Mouse (Mus musculus) liver, embryonic 13.5 days (tissue): ENCODE data around the gene Fcer1g. TPM values are rescaled to one million over a fixed set of nuclear protein-coding genes. Genes with fewer than 3 reads are reported as not detected.

ENCODE experiments used
- ATAC-seq: fragments of 200-750 bp; cut with Nextera tagmentation; 2 replicates; pipeline ENCODE4 v1.8.0; 2017; ENCODE audit warnings: low read depth, mild to moderate bottlenecking, moderate number of reproducible peaks, moderate library complexity
- DNase-seq: peaks from one replicate; pipeline ENCODE4 v3.0.0; 2022
- H3K27ac ChIP-seq: fragments of 300-500 bp; sonication (generic); 2 replicates; pipeline ENCODE4 v1.5.1; 2015; ENCODE audit warnings: moderate library complexity, mild to moderate bottlenecking, inconsistent platforms
- H3K27me3 ChIP-seq: fragments of 300-500 bp; sonication (generic); 2 replicates; pipeline ENCODE4 v1.6.1; 2015; ENCODE audit warnings: mild to moderate bottlenecking, inconsistent platforms
- H3K36me3 ChIP-seq: fragments of 300-500 bp; sonication (generic); 2 replicates; pipeline ENCODE4 v1.6.1; 2015; ENCODE audit warnings: mild to moderate bottlenecking, inconsistent platforms
- H3K4me1 ChIP-seq: fragments of 300-500 bp; sonication (generic); replicated peaks from 2 replicates; pipeline ENCODE4 v1.6.1; 2015; ENCODE audit warnings: inconsistent platforms
- H3K4me2 ChIP-seq: fragments of 300-500 bp; sonication (generic); 2 replicates; pipeline ENCODE4 v1.6.1; 2015; ENCODE audit warnings: inconsistent platforms, mild to moderate bottlenecking, moderate library complexity
- H3K4me3 ChIP-seq: fragments of 300-500 bp; sonication (generic); replicated peaks from 2 replicates; pipeline ENCODE4 v1.5.1; 2015; ENCODE audit warnings: mild to moderate bottlenecking, inconsistent platforms
- H3K9ac ChIP-seq: fragments of 300-500 bp; sonication (generic); 2 replicates; pipeline ENCODE4 v1.6.1; 2015; ENCODE audit warnings: mild to moderate bottlenecking, inconsistent platforms
- H3K9me3 ChIP-seq: fragments of 300-500 bp; sonication (generic); replicated peaks from 2 replicates; pipeline ENCODE4 v1.6.1; 2016; ENCODE audit warnings: inconsistent platforms
- WGBS: fragments of 180-500 bp; shearing (Covaris S2); methylation state at CpG from one replicate; pipeline ENCODE4 v1.1.7; 2015; ENCODE audit not compliant: insufficient replicate concordance; 5-methylcytosine and 5-hydroxymethylcytosine counted together
- polyA plus RNA-seq: library from polyadenylated mRNA; unstranded; fragments of >200 nt; fragmentation: Nextera tagmentation; extraction: Ambion mirVana; gene quantifications from 2 replicates; pipeline ENCODE4 v1.2.1, GENCODE M21; 2015

Gene Fcer1g
- polyA plus RNA-seq, 1 experiment from 2014 or later = 69.6 TPM

GRCm38 (mm10) chr1:171209409-171209808 is 24.8 kb downstream of the Fcer1g start:
- WGBS = 8% methylated on average over 4 of the region's 4 CpGs
- Histone ChIP-seq H3K36me3 (no peaks in the 10 kb centered on the region), H3K4me3 (no peak overlapping the region), H3K27me3 (peaks cover 11% of the 10 kb centered on the region), H3K4me1 (peaks cover 7% of the 10 kb centered on the region), H3K9ac (no peak overlapping the region), H3K27ac (no peak overlapping the region), H3K4me2 (no peak overlapping the region), H3K9me3 (no peaks in the 10 kb centered on the region)
- DNase-seq (no peak), ATAC-seq (no peak)

- H3K27ac ChIP-seq = no peak overlapping the region
- peaks cover 7% of the 10 kb centered on the region; the same call in 1 of the 2 replicates for H3K4me1 ChIP-seq
- no peaks in the 10 kb centered on the region for H3K9me3 ChIP-seq
- DNase-seq = no peak
- no peak for ATAC-seq
- 51% methylated on average over 6 of the region's 6 CpGs for WGBS
- H3K9ac ChIP-seq = no peak overlapping the region
- no peaks in the 10 kb centered on the region for H3K36me3 ChIP-seq
- no peak overlapping the region for H3K4me3 ChIP-seq
- peaks cover 3% of the 10 kb centered on the region for H3K27me3 ChIP-seq
- H3K4me2 ChIP-seq = no peak overlapping the region
Observed at GRCm38 (mm10) chr1:171205704-171206493, 28.3 kb downstream of the Fcer1g start.

- Histone ChIP-seq H3K9ac (no peak overlapping the region), H3K27ac (no peak overlapping the region), H3K4me2 (no peak overlapping the region), H3K9me3 (no peaks in the 10 kb centered on the region), H3K36me3 (no peaks in the 10 kb centered on the region), H3K4me3 (no peak overlapping the region), H3K4me1 (peaks cover 7% of the 10 kb centered on the region; the same call in 1 of the 2 replicates), H3K27me3 (peaks cover 5% of the 10 kb centered on the region)
- ATAC-seq (peak; percentile 81), DNase-seq (no peak)
- 68% methylated on average over 7 of the region's 7 CpGs for WGBS
Observed at GRCm38 (mm10) chr1:171204249-171204644, 29.9 kb downstream of the Fcer1g start.

- DNase-seq (no peak), ATAC-seq (peak; percentile 38; the same call in 1 of the 2 replicates)
- Histone ChIP-seq H3K4me3 (no peak overlapping the region), H3K36me3 (no peaks in the 10 kb centered on the region), H3K4me2 (no peak overlapping the region), H3K9me3 (no peaks in the 10 kb centered on the region), H3K27me3 (peaks cover 11% of the 10 kb centered on the region), H3K27ac (peak overlapping the region; percentile 71), H3K9ac (no peak overlapping the region), H3K4me1 (peaks cover 7% of the 10 kb centered on the region; the same call in 1 of the 2 replicates)
- WGBS = 38% methylated on average over 11 of the region's 11 CpGs
Observed at GRCm38 (mm10) chr1:171203471-171204248, 30.5 kb downstream of the Fcer1g start.

GRCm38 (mm10) chr1:171200769-171201168 is 33.4 kb downstream of the Fcer1g start:
- peaks cover 11% of the 10 kb centered on the region; the same call in 1 of the 2 replicates for H3K4me1 ChIP-seq
- no peak overlapping the region for H3K4me3 ChIP-seq
- H3K4me2 ChIP-seq = no peak overlapping the region
- ATAC-seq = no peak
- H3K9me3 ChIP-seq = no peaks in the 10 kb centered on the region
- H3K27me3 ChIP-seq = peaks cover 40% of the 10 kb centered on the region
- WGBS = 64% methylated on average over 1 of the region's 1 CpGs
- no peak for DNase-seq
- H3K27ac ChIP-seq = no peak overlapping the region
- H3K9ac ChIP-seq = no peak overlapping the region
- H3K36me3 ChIP-seq = no peaks in the 10 kb centered on the region

- H3K27me3 ChIP-seq = peaks cover 49% of the 10 kb centered on the region
- H3K27ac ChIP-seq = no peak overlapping the region
- no peaks in the 10 kb centered on the region for H3K9me3 ChIP-seq
- ATAC-seq (no peak), DNase-seq (no peak)
- H3K4me3 ChIP-seq = no peak overlapping the region
- H3K4me1 ChIP-seq = 0 out of 2 replicates have a peak, but pooled peaks cover 7% of the 10 kb centered on the region
- no peaks in the 10 kb centered on the region for H3K36me3 ChIP-seq
- no peak overlapping the region for H3K9ac ChIP-seq
- no peak overlapping the region for H3K4me2 ChIP-seq
- WGBS = 37% methylated on average over 1 of the region's 1 CpGs
Observed at GRCm38 (mm10) chr1:171199532-171199931, 34.6 kb downstream of the Fcer1g start.

GRCm38 (mm10) chr1:171195887-171196397 is 38.2 kb downstream of the Fcer1g start, which contains the start of gene Pcp4l1:
Gene Pcp4l1 (minus strand): TSS chr1:171196268.
- H3K9me3 ChIP-seq = no peaks in the 10 kb centered on the region
- DNase-seq (peak; percentile 22), ATAC-seq (peak; percentile 75)
- peak within 1 kb of the TSS; percentile 55 for H3K4me3 ChIP-seq
- H3K27ac ChIP-seq = no peak within 1 kb of the TSS
- WGBS = 1% methylated on average over 33 of the region's 33 CpGs
- H3K9ac ChIP-seq = no peak within 1 kb of the TSS; the same call in 1 of the 2 replicates
- peaks cover 85% of the 10 kb centered on the region for H3K27me3 ChIP-seq
- peaks cover 7% of the 10 kb centered on the region; the same call in 1 of the 2 replicates for H3K4me1 ChIP-seq
- no peaks in the 10 kb centered on the region for H3K36me3 ChIP-seq
- H3K4me2 ChIP-seq = peak within 1 kb of the TSS; percentile 70

- Histone ChIP-seq H3K36me3 (no peaks in the 10 kb centered on the region), H3K9ac (no peak overlapping the region)
- 10% methylated on average over 20 of the region's 20 CpGs for WGBS
Observed at GRCm38 (mm10) chr1:171195046-171195822, 38.9 kb downstream of the Fcer1g start.

GRCm38 (mm10) chr1:171193911-171194830 is 40.0 kb downstream of the Fcer1g start:
- H3K27me3 ChIP-seq = peaks cover 86% of the 10 kb centered on the region
- no peak for ATAC-seq
- H3K27ac ChIP-seq = no peak overlapping the region
- H3K36me3 ChIP-seq = no peaks in the 10 kb centered on the region
- DNase-seq = no peak
- H3K4me2 ChIP-seq = no peak overlapping the region
- H3K4me3 ChIP-seq = no peak overlapping the region
- H3K4me1 ChIP-seq = peaks cover 14% of the 10 kb centered on the region
- no peak overlapping the region for H3K9ac ChIP-seq
- H3K9me3 ChIP-seq = no peaks in the 10 kb centered on the region
- WGBS = 25% methylated on average over 11 of the region's 11 CpGs

More at GRCm38 (mm10) chr1:171195046-171195822, 38.9 kb downstream of the Fcer1g start:
- Histone ChIP-seq H3K9me3 (no peaks in the 10 kb centered on the region), H3K4me2 (peak overlapping the region; percentile 70), H3K4me3 (peak overlapping the region; percentile 55), H3K27me3 (peaks cover 89% of the 10 kb centered on the region), H3K4me1 (peaks cover 7% of the 10 kb centered on the region; the same call in 1 of the 2 replicates), H3K27ac (no peak overlapping the region)
- DNase-seq (no peak), ATAC-seq (no peak)
